Mouse (Mus musculus) naive thymus-derived CD4-positive, alpha-beta T cell, adult 2 months (primary cell): ENCODE data around the gene Tex36.

Experiments
- DNase-seq: peaks from one replicate; pipeline ENCODE4 v3.0.0-alpha.2; 2011; ENCODE audit warnings: low read depth

The Tex36 gene

DNA sequence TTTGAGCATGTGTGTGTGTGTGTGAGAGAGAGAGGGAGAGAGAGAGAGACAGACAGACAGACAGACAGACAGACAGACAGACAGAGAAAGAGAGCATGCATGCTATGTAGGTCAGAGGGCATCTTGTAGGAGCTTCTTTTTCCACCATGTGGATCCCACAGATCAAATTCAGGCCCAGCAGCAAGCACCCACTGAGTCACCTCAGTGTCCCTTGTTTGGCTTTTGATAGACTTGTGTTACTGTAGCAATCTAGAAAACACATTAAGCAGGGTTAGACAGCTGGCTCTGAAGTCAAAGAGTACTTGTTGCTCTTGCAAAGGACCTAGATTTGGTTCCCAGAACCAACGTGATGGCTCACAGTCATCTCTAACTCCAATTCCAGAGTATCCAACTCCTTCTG, 10.2 kb downstream of the Tex36 start:
- DNase-seq = no peak

DNA sequence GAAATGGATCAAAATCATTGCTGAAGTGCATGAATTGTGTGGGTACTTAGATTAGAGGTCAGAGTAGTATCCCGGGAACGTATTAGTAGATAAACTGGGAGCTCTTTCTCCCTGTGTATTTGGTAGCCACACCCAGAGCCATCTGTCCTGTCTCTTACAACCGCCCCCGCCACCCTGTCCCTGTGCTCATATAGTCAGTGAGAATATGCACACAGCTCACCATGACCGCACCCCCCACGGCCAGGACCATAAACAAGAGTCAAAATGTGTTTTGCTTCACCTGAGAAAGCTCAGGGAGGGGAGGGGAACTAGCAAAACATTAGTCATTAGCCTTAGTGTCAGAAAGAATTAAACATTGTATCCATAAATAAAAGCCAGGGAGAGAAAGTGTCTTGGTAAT, 18.7 kb downstream of the Tex36 start:
- no peak for DNase-seq

DNA sequence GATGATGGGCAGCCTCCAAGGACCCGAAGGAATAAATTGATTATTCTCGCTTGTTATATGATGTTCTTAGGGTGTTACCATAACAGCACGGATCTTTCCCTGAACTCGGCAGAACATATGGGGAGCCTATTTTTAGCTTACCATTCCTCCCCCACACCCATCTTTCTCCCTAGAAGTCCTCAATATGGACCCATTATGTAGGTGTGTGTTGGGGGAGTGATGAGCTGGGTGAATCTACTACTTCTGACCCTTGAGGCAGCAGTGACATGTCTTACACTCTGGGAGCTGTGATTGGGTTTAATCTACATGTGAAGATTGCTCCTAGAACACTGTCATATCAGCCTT, 21.7 kb downstream of the Tex36 start:
- DNase-seq = no peak

DNA sequence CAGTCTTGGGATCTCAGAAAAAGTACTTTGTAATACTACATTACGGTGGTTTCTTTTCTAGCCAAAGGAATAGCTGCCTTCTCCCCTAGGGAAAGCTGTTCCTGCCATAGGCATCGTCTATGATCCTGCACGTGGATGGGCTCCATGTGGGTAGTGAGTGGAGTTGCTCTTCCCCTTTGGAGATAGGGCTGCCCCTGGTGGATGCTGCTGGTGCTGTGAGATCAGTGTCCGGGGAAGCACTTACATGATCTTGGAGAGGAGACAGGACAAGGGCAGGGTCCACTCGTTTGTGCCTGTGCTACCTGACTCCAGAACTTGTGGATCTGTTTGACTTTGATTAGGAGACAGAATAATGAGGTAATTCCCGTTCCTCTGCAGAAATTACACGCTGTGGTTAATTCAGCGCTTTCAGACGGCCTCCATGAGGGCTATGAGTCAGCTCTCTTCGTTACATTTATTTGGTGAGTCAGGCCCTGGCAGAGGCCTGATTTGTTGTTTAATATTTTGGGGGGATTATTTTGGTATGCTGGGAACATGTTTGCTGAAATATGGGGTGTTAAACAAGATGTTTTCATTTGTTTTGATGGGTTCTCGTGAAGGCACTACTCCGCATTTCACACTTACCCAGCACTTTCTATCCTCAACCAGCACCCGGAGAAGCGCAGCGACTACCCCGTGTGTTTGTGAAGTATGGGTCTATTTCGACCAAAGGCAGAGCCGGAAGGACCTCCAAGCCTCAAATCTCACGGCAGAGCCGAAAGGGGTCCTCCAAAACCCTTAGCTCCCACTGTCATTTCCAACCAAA, 22.3 kb downstream of the Tex36 start:
- DNase-seq = no peak

DNA sequence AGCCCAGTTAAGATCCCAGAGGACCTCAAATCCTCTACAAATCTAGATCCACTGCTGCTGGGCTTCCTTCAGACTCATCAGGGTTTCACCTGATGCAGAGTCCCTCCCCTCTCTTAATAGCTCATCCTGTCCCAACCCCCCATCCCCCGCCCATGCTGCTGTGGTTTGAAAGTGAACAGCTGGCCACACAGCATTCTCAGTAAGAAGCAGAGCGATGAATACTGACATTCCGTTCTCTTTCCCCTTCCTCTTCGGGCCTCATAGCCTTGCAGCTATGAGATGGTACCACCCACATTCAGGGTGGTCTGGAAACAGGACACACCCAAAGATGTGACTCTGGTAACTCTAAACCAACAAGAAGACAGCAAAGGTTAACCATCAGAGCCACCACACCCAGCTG, 25.1 kb downstream of the Tex36 start:
- DNase-seq = no peak

DNA sequence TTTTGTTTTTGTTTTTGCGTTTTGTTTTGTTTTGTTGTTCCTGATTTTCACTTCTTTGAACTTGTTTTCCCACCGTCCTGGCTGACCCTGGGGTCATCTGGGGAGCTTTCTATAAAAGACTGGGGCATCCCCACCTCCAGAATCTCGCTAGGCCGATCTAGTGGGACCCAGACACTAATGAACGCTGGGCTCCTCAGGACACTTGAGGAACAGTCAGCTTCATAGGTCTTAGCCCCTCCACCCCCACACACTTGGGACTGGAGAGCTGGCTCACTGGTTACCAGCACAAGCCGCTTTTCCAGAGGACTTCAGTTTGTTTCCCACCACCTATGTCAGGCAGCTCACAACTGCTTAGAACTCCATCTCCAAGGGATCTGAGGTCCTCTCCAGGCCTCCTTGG, 25.7 kb downstream of the Tex36 start:
- no peak for DNase-seq

DNA sequence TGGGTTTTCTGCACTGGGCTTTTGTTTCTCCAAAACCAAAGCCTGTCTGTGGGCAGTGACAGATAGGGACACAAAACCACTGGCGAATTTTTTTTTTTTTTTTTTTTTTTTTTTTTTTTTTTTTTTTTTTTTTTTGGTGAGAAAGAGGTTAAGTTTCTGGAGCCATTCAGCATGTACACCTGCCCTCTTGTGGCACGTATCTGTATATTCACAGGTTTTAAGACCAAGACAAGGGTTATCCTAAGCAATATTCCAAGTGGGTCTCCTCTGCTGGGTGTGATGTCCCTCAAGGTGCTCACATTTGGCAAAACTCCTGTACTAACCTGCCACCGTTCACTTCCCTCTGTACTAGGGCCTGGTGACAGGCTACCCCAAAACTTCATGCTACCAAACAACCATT, 30.0 kb downstream of the Tex36 start:
- no peak for DNase-seq

DNA sequence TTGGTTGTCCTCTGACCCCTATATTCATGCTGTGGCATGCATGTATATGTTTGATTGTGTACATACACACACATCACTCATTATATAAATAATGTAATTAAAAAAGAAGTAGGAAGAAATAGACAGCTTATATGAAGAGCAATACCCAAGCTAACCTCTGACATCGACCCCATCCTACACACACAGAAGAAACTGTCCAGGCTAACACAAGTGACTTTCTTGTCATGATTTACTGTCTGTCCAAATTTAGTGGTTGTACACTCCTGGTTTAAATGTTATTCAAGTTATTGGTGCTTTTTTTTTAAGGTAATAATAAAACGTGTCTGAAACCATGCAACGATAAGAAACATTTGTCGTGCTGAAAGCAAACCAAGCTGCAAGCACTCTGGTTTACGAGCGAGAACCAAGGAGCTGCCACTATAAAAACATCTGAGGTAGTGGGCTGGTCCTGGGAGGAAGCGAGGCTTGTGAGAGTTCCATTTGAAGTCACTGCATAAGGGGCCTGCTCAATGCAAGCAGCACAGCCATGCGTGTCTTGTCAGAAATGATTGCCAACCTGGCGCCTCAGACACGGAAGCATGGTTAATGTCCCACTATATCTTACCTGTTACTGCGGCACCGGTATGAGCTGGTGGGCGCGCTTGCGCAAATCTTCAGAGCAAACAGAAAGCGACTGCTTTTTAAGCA, 32.6 kb downstream of the Tex36 start:
- DNase-seq = no peak

DNA sequence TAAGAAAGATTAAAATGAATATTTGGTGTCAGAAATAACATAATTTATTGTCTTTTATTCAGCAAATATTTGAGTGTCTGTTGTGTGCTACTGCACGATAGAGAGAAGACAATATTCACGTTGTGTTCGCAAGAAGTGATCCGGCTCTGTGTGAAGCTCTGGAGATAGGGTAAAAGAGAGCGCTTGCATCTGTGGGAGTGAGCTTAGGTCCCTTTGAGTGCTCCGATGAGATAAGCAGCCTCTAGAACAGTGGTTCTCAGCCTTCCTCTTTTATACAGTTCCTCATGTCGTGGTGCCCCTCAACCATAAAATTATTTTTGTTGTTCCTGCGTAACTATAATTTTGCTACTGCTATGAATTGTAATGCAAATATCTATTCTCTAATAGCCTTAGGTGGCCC, 37.4 kb downstream of the Tex36 start:
- no peak for DNase-seq

DNA sequence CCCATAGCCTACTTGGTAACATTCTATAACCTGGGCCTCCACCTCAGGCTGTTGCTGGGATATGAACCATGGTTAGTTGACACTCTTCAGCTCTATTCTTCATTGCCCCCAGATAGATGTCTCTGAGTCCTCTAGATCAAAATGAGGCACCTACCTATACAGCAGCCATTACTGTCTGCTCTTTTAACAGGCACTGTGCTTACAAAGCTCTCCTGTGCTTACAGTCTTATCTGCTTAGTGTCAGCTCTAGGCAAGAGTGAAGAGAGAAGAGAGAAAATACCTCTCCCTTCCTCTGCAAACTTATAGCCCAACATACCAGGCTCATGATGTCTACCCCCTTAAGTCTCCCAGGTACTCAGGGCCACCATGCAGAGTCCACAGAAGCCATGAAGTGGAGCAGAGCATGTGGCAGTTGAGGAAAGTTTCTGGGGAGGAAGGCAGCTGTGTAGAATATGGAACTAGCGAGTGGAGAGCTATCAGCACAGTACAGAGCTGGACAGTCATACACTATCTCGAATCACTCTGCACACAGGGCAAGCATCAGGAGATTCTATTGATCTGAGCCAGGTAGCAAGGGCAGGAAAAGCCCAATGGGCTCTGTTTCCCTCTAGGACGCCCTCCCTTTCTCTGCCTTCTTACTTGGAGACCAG, 38.7 kb downstream of the Tex36 start:
- no peak for DNase-seq

DNA sequence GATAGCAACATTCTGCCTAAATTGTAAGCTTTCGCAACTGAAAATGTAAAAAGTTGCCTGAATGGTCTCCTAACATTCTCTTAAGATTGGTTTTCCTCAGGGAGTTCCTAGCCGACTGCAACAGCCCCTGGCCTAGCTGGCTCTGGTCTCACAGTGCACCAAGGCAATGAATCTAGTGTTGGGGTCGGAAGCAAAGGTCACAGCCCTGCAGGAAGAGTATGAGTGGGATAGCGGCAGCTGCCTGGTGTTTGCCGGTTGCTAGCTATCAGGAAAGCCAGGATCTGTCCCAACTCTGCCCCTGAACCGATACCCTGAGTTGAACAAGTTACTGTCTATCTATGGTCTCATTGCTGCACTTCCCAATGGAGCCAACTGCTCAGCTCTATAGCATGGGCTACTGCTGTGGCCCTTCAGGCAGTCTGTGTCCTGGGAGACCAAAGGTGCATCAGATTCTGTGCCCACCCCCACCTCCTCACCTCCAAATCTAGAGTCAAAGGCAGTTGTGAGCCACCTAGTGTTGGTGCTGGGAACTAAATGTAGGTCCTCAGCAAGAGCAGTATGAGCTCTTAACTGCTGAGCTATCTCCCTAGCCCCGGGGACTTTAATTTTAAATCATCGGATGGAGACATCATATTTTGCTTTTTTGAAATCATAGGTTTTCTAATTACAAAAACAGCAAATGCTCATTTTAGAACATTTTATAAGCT, 46.0 kb downstream of the Tex36 start:
- DNase-seq = no peak

DNA sequence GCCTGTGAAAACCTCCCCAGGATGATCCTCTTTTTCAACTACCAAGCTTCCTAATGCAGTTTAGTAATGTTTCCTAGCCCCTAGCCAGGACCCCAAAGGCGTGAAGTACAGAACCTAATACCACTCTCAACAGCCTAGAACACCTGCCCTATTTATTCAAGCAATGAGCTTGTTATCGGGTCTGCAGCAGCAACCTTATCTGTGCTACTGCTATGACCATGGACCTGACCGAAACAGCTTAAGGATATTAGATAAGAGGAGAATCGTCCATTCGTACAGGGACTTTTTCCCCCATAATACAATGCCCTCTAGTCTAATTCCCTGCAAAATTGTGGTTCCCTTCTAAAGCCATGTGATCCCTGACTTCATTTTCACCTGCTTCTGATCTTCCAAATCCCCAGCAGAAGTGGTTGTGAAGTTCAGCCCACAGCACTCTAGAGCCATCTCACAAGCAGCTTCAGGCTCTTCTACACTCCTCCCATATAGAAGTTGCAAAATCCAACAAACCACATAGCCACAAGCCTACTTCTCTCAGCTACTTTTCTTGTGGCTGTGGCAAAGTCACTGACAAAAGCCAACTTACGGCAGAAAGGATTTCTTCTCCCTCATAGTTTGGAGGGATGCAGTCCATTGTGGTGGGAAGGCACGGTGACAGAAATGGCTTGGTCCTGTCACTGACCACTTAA, 49.5 kb downstream of the Tex36 start:
- no peak for DNase-seq

DNA sequence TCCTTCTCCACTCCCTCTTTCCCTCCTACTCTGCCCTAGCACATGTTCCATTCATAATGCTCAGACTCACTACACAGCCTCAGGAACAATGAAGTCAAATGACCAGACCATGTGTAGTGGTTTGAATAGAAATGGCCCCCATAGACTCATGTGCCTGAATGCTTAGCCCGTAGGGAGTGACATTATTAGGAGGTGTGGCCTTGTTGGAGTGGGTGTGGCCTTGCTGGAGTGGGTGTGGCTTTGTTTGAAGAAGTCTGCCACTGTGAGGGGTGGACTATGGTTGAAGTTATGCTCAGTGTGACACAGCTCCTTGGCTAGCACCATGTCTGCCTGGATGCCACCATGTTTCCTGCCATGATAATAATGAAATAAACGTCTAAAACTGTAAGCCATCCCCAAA, 51.0 kb downstream of the Tex36 start:
- no peak for DNase-seq

DNA sequence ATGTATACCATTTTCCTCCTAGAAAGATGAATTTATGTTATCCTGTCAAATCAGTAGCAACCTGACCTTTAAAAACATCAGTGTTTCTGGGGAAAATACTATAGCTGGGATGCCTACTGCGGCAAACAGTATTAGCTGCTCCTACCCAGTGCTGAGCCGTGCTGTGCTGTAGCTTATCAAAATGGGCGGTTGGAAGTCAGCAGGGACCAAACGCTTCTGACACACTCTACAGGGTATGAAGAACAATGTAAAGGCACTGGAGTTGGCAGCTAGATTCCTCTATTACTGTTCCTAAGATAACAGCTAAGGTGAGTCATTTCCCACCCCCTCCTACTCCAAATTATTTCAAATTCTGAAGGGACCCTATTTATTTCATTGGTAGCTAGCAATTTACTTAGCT, 53.5 kb downstream of the Tex36 start:
- DNase-seq = no peak

DNA sequence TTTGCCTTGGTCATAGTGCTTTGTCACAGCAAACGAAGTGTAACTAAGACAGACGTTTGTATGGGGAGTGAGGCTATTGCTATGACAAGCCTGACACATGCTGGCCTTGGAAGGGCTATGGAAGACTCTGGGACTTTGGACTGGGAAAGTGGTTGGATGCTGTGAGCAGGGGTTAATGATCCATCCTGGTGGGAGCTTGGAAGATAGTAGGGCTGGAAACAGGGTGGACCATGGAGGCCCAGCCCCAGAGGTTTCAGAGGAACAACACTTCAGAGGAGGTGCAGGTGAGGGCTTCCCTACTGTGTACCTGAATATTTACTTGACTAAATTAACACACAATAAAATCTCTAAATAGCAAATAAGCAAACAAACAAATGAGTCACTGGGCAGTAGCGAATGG, 56.3 kb downstream of the Tex36 start:
- DNase-seq = no peak

DNA sequence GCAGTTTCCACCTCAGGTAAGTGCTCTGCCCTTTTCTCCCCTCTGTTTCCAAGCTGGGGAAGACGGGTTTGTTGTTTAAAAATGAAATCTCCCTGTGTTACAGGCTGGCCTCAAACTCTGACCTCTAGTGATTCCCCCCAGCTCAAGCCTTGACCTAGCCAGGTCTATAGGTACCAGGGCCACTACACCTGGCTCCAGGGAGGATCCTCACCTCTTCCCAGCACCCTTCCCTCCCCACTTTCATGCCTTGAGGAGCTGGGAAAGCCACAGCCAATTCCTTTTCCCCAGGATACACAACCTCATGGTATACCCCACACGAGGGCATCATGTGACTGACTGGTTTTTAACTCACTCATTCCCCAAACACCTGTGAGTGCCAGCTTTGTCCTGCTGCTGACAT, 57.0 kb downstream of the Tex36 start:
- no peak for DNase-seq

DNA sequence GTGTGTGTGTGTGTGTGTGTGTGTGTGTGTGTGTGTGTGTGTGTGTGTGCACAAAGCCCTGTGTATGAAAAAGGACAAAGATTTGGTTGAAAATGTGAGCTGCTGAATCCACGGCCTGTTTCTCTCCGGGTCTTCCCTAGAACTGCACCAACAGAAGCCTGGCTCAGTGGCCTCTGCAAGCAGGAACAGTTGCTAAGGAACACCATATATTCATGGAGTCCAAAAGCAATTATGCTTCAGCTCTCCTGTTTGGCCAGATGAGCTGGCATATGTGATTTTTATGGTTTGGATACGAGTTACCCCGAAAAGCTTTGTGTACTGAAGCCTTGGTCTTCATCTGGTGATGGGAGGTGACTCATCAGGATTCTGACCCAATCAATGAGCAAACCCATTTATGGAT, 58.8 kb downstream of the Tex36 start:
- DNase-seq = no peak

DNA sequence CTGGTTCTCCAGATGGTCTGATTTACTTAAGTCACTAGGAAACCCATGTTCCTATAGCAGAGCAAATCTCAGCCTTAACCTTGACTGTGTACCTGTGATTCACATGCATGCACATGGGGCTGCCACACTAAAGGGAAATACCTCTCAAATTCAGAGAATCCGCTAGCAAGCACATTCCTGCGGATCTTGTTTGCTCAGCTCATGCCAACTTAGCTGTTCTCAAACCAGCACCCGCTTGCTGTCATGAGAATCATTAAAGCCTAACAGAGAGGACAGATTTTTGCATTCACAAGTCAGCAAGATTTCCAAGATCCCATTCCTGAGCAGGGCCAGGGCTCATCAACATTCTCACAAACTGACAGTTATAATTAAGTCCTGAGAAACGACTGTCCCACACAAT, 64.6 kb downstream of the Tex36 start:
- no peak for DNase-seq
